Mouse (Mus musculus): ENCODE data around the gene Vamp2. TPM values are rescaled to one million over a fixed set of nuclear protein-coding genes. Genes with fewer than 3 reads are reported as not detected.

The Vamp2 gene
- polyA plus RNA-seq, 1 experiment from 2014 or later: 259 TPM

GRCm38 (mm10) chr11:69101604-69102402, 13.5 kb downstream of the Vamp2 start:
- Histone ChIP-seq H3K4me1 (replicated peaks; ENCODE audit: control insufficient read depth, insufficient read depth, low read length) (peaks cover 42% of the 10 kb centered on the region), H3K9ac (replicated peaks; ENCODE audit: low read depth, low read length) (no peak overlapping the region), H3K9me3 (ENCODE audit: control insufficient read depth, low read length) (no peaks in the 10 kb centered on the region), H3K27me3 (replicated peaks; ENCODE audit: control insufficient read depth, insufficient read depth, low read length) (no peaks in the 10 kb centered on the region), H3K4me2 (ENCODE audit: low read length) (no peak overlapping the region), H3K27ac (ENCODE audit: low read length) (no peak overlapping the region), H3K36me3 (ENCODE audit: control insufficient read depth, insufficient read depth) (peaks cover 22% of the 10 kb centered on the region), H3K4me3 (replicated peaks; ENCODE audit: low read length) (no peak overlapping the region)
- ATAC-seq: no peak
- 91% methylated on average over 21 of the region's 21 CpGs for WGBS

DNA sequence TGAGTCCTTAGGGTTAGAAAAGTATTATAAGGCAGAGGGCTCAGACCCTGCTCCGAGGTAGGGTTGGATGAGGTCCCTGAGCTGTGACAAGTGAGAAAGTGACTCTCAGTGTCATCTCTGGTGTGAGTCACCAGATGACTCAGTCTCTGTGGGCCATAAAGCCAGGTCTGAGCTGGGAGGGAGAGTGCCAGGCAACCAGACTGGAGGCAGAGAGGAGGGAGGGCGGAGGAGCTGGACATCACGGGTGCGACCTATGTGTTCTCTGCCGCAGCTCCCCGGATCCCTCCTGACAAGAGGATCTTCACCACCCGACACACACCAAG, 14.1 kb downstream of the Vamp2 start:
- H3K36me3 ChIP-seq (ENCODE audit: control insufficient read depth, insufficient read depth): peaks cover 25% of the 10 kb centered on the region
- WGBS: 93% methylated on average over 7 of the region's 7 CpGs
- ATAC-seq: no peak
- H3K4me2 ChIP-seq (ENCODE audit: low read length): no peak overlapping the region
- no peaks in the 10 kb centered on the region for H3K9me3 ChIP-seq (ENCODE audit: control insufficient read depth, low read length)
- H3K4me1 ChIP-seq (replicated peaks; ENCODE audit: control insufficient read depth, insufficient read depth, low read length): peaks cover 36% of the 10 kb centered on the region
- H3K27me3 ChIP-seq (replicated peaks; ENCODE audit: control insufficient read depth, insufficient read depth, low read length): no peaks in the 10 kb centered on the region
- H3K9ac ChIP-seq (replicated peaks; ENCODE audit: low read depth, low read length): no peak overlapping the region
- H3K4me3 ChIP-seq (replicated peaks; ENCODE audit: low read length): no peak overlapping the region
- H3K27ac ChIP-seq (ENCODE audit: low read length): no peak overlapping the region

GRCm38 (mm10) chr11:69103121-69103520, 14.8 kb downstream of the Vamp2 start:
- no peaks in the 10 kb centered on the region for H3K9me3 ChIP-seq (ENCODE audit: control insufficient read depth, low read length)
- H3K4me3 ChIP-seq (replicated peaks; ENCODE audit: low read length): no peak overlapping the region
- no peak overlapping the region for H3K27ac ChIP-seq (ENCODE audit: low read length)
- no peak for ATAC-seq
- peaks cover 28% of the 10 kb centered on the region for H3K4me1 ChIP-seq (replicated peaks; ENCODE audit: control insufficient read depth, insufficient read depth, low read length)
- no peak overlapping the region for H3K9ac ChIP-seq (replicated peaks; ENCODE audit: low read depth, low read length)
- WGBS: 96% methylated on average over 14 of the region's 14 CpGs
- H3K4me2 ChIP-seq (ENCODE audit: low read length): no peak overlapping the region
- peaks cover 27% of the 10 kb centered on the region for H3K36me3 ChIP-seq (ENCODE audit: control insufficient read depth, insufficient read depth)
- H3K27me3 ChIP-seq (replicated peaks; ENCODE audit: control insufficient read depth, insufficient read depth, low read length): no peaks in the 10 kb centered on the region

- 89% methylated on average over 15 of the region's 15 CpGs for WGBS
Measured at GRCm38 (mm10) chr11:69103531-69104435, 15.5 kb downstream of the Vamp2 start.

GRCm38 (mm10) chr11:69104487-69104886, 16.2 kb downstream of the Vamp2 start:
- H3K27ac ChIP-seq (ENCODE audit: low read length): no peak overlapping the region
- no peak overlapping the region for H3K4me3 ChIP-seq (replicated peaks; ENCODE audit: low read length)
- no peak for ATAC-seq
- no peaks in the 10 kb centered on the region for H3K27me3 ChIP-seq (replicated peaks; ENCODE audit: control insufficient read depth, insufficient read depth, low read length)
- H3K4me2 ChIP-seq (ENCODE audit: low read length): no peak overlapping the region
- no peak overlapping the region for H3K9ac ChIP-seq (replicated peaks; ENCODE audit: low read depth, low read length)
- WGBS: 91% methylated on average over 14 of the region's 14 CpGs
- peaks cover 35% of the 10 kb centered on the region for H3K36me3 ChIP-seq (ENCODE audit: control insufficient read depth, insufficient read depth)
- H3K4me1 ChIP-seq (replicated peaks; ENCODE audit: control insufficient read depth, insufficient read depth, low read length): peaks cover 16% of the 10 kb centered on the region
- no peaks in the 10 kb centered on the region for H3K9me3 ChIP-seq (ENCODE audit: control insufficient read depth, low read length)

More at GRCm38 (mm10) chr11:69103531-69104435, 15.5 kb downstream of the Vamp2 start:
- no peak for ATAC-seq
- no peaks in the 10 kb centered on the region for H3K9me3 ChIP-seq (ENCODE audit: control insufficient read depth, low read length)
- H3K4me1 ChIP-seq (replicated peaks; ENCODE audit: control insufficient read depth, insufficient read depth, low read length): peaks cover 22% of the 10 kb centered on the region
- H3K4me2 ChIP-seq (ENCODE audit: low read length): no peak overlapping the region
- peaks cover 32% of the 10 kb centered on the region for H3K36me3 ChIP-seq (ENCODE audit: control insufficient read depth, insufficient read depth)
- H3K27me3 ChIP-seq (replicated peaks; ENCODE audit: control insufficient read depth, insufficient read depth, low read length): no peaks in the 10 kb centered on the region
- no peak overlapping the region for H3K4me3 ChIP-seq (replicated peaks; ENCODE audit: low read length)
- H3K9ac ChIP-seq (replicated peaks; ENCODE audit: low read depth, low read length): no peak overlapping the region
- no peak overlapping the region for H3K27ac ChIP-seq (ENCODE audit: low read length)

- ATAC-seq: no peak
- Histone ChIP-seq H3K4me3 (replicated peaks; ENCODE audit: low read length) (no peak overlapping the region), H3K4me2 (ENCODE audit: low read length) (no peak overlapping the region), H3K9me3 (ENCODE audit: control insufficient read depth, low read length) (no peaks in the 10 kb centered on the region), H3K9ac (replicated peaks; ENCODE audit: low read depth, low read length) (no peak overlapping the region), H3K27me3 (replicated peaks; ENCODE audit: control insufficient read depth, insufficient read depth, low read length) (no peaks in the 10 kb centered on the region), H3K36me3 (ENCODE audit: control insufficient read depth, insufficient read depth) (peaks cover 35% of the 10 kb centered on the region), H3K27ac (ENCODE audit: low read length) (no peak overlapping the region), H3K4me1 (replicated peaks; ENCODE audit: control insufficient read depth, insufficient read depth, low read length) (peaks cover 10% of the 10 kb centered on the region)
- 95% methylated on average over 6 of the region's 6 CpGs for WGBS
Measured at GRCm38 (mm10) chr11:69105227-69105626, 16.9 kb downstream of the Vamp2 start.

DNA sequence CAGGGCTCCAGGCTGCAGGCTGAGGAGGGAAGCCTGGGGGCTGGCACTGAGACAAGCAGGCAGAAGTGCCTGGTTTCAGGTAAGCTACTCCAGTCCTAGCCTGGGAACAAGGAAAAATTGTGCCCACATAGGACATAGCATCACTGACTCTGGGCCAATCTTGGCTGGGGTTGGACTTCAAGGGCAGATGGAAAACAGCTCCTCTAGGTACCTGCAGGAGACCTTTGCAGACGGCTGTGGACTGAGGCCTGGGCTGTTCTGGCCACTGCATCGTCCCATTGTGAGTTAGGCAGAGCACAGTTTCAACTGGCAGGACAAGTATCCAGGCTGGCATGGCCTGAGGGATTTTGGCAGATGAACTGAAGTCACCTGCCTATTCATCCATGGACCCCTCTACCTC, 17.5 kb downstream of the Vamp2 start:
- 82% methylated on average over 2 of the region's 2 CpGs for WGBS
- peaks cover 35% of the 10 kb centered on the region for H3K36me3 ChIP-seq (ENCODE audit: control insufficient read depth, insufficient read depth)
- no peak for ATAC-seq

DNA sequence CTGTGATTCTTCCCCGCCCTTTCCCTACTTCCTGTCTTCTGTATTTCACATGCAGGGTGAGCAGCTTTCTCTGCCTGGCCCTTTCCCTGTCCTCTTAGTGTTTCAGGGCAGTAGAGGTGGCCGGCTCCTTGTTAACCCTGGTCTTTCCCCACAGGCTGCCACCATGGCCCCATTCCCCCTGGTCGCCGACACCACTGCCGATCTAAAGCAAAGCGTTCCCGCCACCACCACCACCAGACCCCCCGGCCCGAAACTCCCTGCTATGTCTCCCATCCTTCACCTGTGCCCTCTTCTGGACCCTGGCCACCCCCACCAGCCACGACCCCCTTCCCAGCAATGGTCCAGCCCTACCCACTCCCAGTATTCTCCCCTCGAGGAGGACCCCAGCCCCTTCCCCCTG, 18.0 kb downstream of the Vamp2 start:
- Histone ChIP-seq H3K27ac (ENCODE audit: low read length) (no peak overlapping the region), H3K9ac (replicated peaks; ENCODE audit: low read depth, low read length) (no peak overlapping the region), H3K4me3 (replicated peaks; ENCODE audit: low read length) (no peak overlapping the region), H3K4me2 (ENCODE audit: low read length) (no peak overlapping the region), H3K27me3 (replicated peaks; ENCODE audit: control insufficient read depth, insufficient read depth, low read length) (no peaks in the 10 kb centered on the region), H3K4me1 (replicated peaks; ENCODE audit: control insufficient read depth, insufficient read depth, low read length) (peaks cover 3% of the 10 kb centered on the region; the same call in 1 of the 2 replicates), H3K36me3 (ENCODE audit: control insufficient read depth, insufficient read depth) (peaks cover 32% of the 10 kb centered on the region), H3K9me3 (ENCODE audit: control insufficient read depth, low read length) (no peaks in the 10 kb centered on the region)
- 89% methylated on average over 11 of the region's 11 CpGs for WGBS
- ATAC-seq: no peak

More for the DNA sequence above, 17.5 kb downstream of the Vamp2 start:
- Histone ChIP-seq H3K4me2 (ENCODE audit: low read length) (no peak overlapping the region), H3K9me3 (ENCODE audit: control insufficient read depth, low read length) (no peaks in the 10 kb centered on the region), H3K4me1 (replicated peaks; ENCODE audit: control insufficient read depth, insufficient read depth, low read length) (peaks cover 7% of the 10 kb centered on the region; the same call in 1 of the 2 replicates), H3K27ac (ENCODE audit: low read length) (no peak overlapping the region), H3K9ac (replicated peaks; ENCODE audit: low read depth, low read length) (no peak overlapping the region), H3K27me3 (replicated peaks; ENCODE audit: control insufficient read depth, insufficient read depth, low read length) (no peaks in the 10 kb centered on the region), H3K4me3 (replicated peaks; ENCODE audit: low read length) (no peak overlapping the region)

DNA sequence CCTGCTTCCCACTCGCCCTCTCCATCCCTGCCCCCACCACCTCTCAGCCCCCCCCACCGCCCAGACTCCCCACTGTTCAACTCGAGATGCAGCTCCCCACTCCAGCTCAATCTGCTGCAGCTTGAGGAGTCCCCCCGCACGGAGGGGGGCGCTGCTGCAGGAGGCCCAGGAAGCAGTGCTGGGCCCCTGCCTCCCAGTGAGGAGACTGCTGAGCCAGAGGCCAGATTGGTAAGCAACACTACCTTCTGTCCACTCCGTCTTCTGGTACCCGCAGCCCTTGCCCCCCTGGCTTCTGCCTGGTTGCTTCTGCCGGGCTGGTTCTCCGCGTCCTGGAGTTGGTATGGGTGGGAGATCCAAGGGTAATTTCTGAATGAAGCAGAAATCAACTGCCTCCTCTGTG, 18.6 kb downstream of the Vamp2 start:
- H3K27me3 ChIP-seq (replicated peaks; ENCODE audit: control insufficient read depth, insufficient read depth, low read length): no peaks in the 10 kb centered on the region
- no peak overlapping the region for H3K27ac ChIP-seq (ENCODE audit: low read length)
- no peak overlapping the region for H3K4me3 ChIP-seq (replicated peaks; ENCODE audit: low read length)
- no peaks in the 10 kb centered on the region for H3K9me3 ChIP-seq (ENCODE audit: control insufficient read depth, low read length)
- WGBS: 79% methylated on average over 11 of the region's 11 CpGs
- peaks cover 32% of the 10 kb centered on the region for H3K36me3 ChIP-seq (ENCODE audit: control insufficient read depth, insufficient read depth)
- ATAC-seq: no peak
- no peak overlapping the region for H3K4me2 ChIP-seq (ENCODE audit: low read length)
- H3K9ac ChIP-seq (replicated peaks; ENCODE audit: low read depth, low read length): no peak overlapping the region
- H3K4me1 ChIP-seq (replicated peaks; ENCODE audit: control insufficient read depth, insufficient read depth, low read length): 0 out of 2 replicates have a peak, but pooled peaks cover 3% of the 10 kb centered on the region
